25 mouse cellular contexts compared by ENCODE assay signal in genomic region chr17:31588115-31588514, GRCm38 (mm10). TPM values are rescaled to one million over a fixed set of nuclear protein-coding genes. Genes with fewer than 3 reads are reported as not detected.
DNase-seq lines count a peak whose midpoint lies in the region; ATAC-seq and TF ChIP-seq lines count a peak whose summit lies in the region.
"Had no signal": no experiment of that assay in that cellular context is flagged by ENCODE, and none has a peak within 500 bp of the region (broad histone marks: within the 10 kb centered on the region; RNA-seq: fewer than 3 reads in every experiment).

No protein-coding gene starts in this region.

- peak; percentile 58 to 77 for DNase-seq in kidney, adult 8-10 months
- no peak for DNase-seq in ES-E14 (ENCODE audit: low read depth, low spot score)
- DNase-seq in kidney, postnatal 36 days = peak; percentile 53 to 74
- no peak for DNase-seq in right cerebral cortex, postnatal 4 days
- DNase-seq in heart, adult 8-10 months (ENCODE audit: low spot score) = no peak
- DNase-seq: adrenal gland, postnatal 14 days; cerebellum, adult 9-10 months; layer of hippocampus, adult 9-11 months; left cerebral cortex, postnatal 4 days; lung, embryonic 14.5 days; lung, postnatal 36 days; midbrain, embryonic 14.5 days; right cerebral cortex, postnatal 14 days; thymus, postnatal 25 days had no signal

- in situ Hi-C loops in ES-E14 (cut with MboI; ENCODE audit: low sequenced_read_pairs in 2 of 2, unreplicated experiment in 2 of 2) = no loop called here

- WGBS in kidney, embryonic 15.5 days = 78% methylated on average over 7 of the region's 7 CpGs
- WGBS in intestine, postnatal 0 days = 40% methylated on average over 7 of the region's 7 CpGs
- 88% methylated on average over 7 of the region's 7 CpGs for WGBS in midbrain, embryonic 15.5 days

- H3K9me3 ChIP-seq in kidney, embryonic 15.5 days (replicated peaks) = no peaks in the 10 kb centered on the region
- H3K9me3 ChIP-seq in ES-E14 (ENCODE audit: control insufficient read depth, insufficient read depth, low read depth, low read length) = no peaks in the 10 kb centered on the region
- no peaks in the 10 kb centered on the region for H3K9me3 ChIP-seq in intestine, postnatal 0 days (ENCODE audit: control insufficient read depth)
- H3K9me3 ChIP-seq in midbrain, embryonic 15.5 days = no peaks in the 10 kb centered on the region
- H3K9me3 ChIP-seq: heart, embryonic 10.5 days; hindbrain, embryonic 15.5 days; limb, embryonic 15.5 days; megakaryocyte, embryonic 14.5 days; neural tube, embryonic 12.5 days had no signal

- peak; percentile 11; the same call in 1 of the 2 replicates for TF ChIP-seq CTCF in intestine, postnatal 0 days (IDR thresholded peaks at IDR 0.05; ENCODE audit: low read depth)

- H3K27me3 ChIP-seq in kidney, embryonic 15.5 days = no peaks in the 10 kb centered on the region
- no peaks in the 10 kb centered on the region for H3K27me3 ChIP-seq in intestine, postnatal 0 days (replicated peaks; ENCODE audit: control insufficient read depth, insufficient read depth, low read length)
- no peaks in the 10 kb centered on the region for H3K27me3 ChIP-seq in midbrain, embryonic 15.5 days (replicated peaks)
- H3K27me3 ChIP-seq: CH12.LX; hindbrain, embryonic 15.5 days; limb, embryonic 15.5 days; megakaryocyte, embryonic 14.5 days; neural tube, embryonic 12.5 days had no signal

- no peak overlapping the region for H3K27ac ChIP-seq in kidney, embryonic 15.5 days
- H3K27ac ChIP-seq in ES-E14 (ENCODE audit: insufficient read depth, low read depth, low read length, poor library complexity, severe bottlenecking) = peak overlapping the region; percentile 67; the same call in 1 of the 2 replicates
- H3K27ac ChIP-seq in intestine, postnatal 0 days (ENCODE audit: low read depth, low read length) = peak overlapping the region; percentile 41; the same call in 1 of the 2 replicates
- H3K27ac ChIP-seq in midbrain, embryonic 15.5 days = no peak overlapping the region
- H3K27ac ChIP-seq: heart, embryonic 10.5 days; hindbrain, embryonic 15.5 days; limb, embryonic 15.5 days; neural tube, embryonic 12.5 days had no signal

- no peak for ATAC-seq in kidney, embryonic 15.5 days (replicated peaks; ENCODE audit: low FRiP score)
- ATAC-seq in intestine, postnatal 0 days = peak; percentile 64
- ATAC-seq in midbrain, embryonic 15.5 days (replicated peaks) = no peak
- ATAC-seq: forebrain, embryonic 14.5 days had no signal

- no peaks in the 10 kb centered on the region for H3K4me1 ChIP-seq in kidney, embryonic 15.5 days
- H3K4me1 ChIP-seq in ES-E14 (ENCODE audit: control insufficient read depth in 2 of 2, insufficient read depth in 2 of 2, low read length in 2 of 2, poor library complexity in 1 of 2) = peaks cover 12 to 29% of the 10 kb centered on the region in 2 experiments; a peak in 2 of 4 replicates
- no peaks in the 10 kb centered on the region for H3K4me1 ChIP-seq in intestine, postnatal 0 days (replicated peaks; ENCODE audit: control insufficient read depth, insufficient read depth, low read length)
- H3K4me1 ChIP-seq in midbrain, embryonic 15.5 days = no peaks in the 10 kb centered on the region
- H3K4me1 ChIP-seq: hindbrain, embryonic 15.5 days had no signal

- H3K36me3 ChIP-seq in kidney, embryonic 15.5 days = peaks cover 64% of the 10 kb centered on the region
- H3K36me3 ChIP-seq in ES-E14 (ENCODE audit: control insufficient read depth, insufficient read depth, low read length, poor library complexity, severe bottlenecking) = peaks cover 19% of the 10 kb centered on the region; the same call in 1 of the 2 replicates
- peaks cover 43% of the 10 kb centered on the region for H3K36me3 ChIP-seq in intestine, postnatal 0 days (ENCODE audit: control insufficient read depth, insufficient read depth)
- H3K36me3 ChIP-seq in midbrain, embryonic 15.5 days (replicated peaks) = peaks cover 3% of the 10 kb centered on the region

- no peak overlapping the region for H3K9ac ChIP-seq in kidney, embryonic 15.5 days
- peak overlapping the region; percentile 7; the same call in 1 of the 2 replicates for H3K9ac ChIP-seq in ES-E14 (ENCODE audit: insufficient read depth, low read depth, low read length, poor library complexity, severe bottlenecking)
- H3K9ac ChIP-seq in intestine, postnatal 0 days (ENCODE audit: low read depth, low read length) = no peak overlapping the region
- H3K9ac ChIP-seq in midbrain, embryonic 15.5 days = no peak overlapping the region
- H3K9ac ChIP-seq: hindbrain, embryonic 15.5 days; limb, embryonic 15.5 days; lung, embryonic 14.5 days; neural tube, embryonic 12.5 days had no signal

- H3K4me2 ChIP-seq in kidney, embryonic 15.5 days = no peak overlapping the region
- H3K4me2 ChIP-seq in intestine, postnatal 0 days (replicated peaks; ENCODE audit: low read depth) = no peak overlapping the region
- no peak overlapping the region for H3K4me2 ChIP-seq in midbrain, embryonic 15.5 days
- H3K4me2 ChIP-seq: hindbrain, embryonic 15.5 days; limb, embryonic 15.5 days; lung, embryonic 14.5 days; neural tube, embryonic 12.5 days had no signal

- H3K4me3 ChIP-seq in kidney, embryonic 15.5 days (replicated peaks) = no peak overlapping the region
- no peak overlapping the region for H3K4me3 ChIP-seq in ES-E14 (ENCODE audit: insufficient read depth in 1 of 2, low read depth in 1 of 2, low read length in 2 of 2, poor library complexity in 1 of 2, severe bottlenecking in 1 of 2)
- no peak overlapping the region for H3K4me3 ChIP-seq in intestine, postnatal 0 days (ENCODE audit: low read depth, low read length)
- H3K4me3 ChIP-seq in midbrain, embryonic 15.5 days = no peak overlapping the region
- H3K4me3 ChIP-seq: heart, embryonic 10.5 days; hindbrain, embryonic 15.5 days; limb, embryonic 15.5 days; megakaryocyte, embryonic 14.5 days; neural tube, embryonic 12.5 days had no signal

TF ChIP-seq in ES-E14, 5 proteins besides CTCF, POLR2A, EP300 and RAD21:
- no peak for TF ChIP-seq CHD2 (IDR thresholded peaks at IDR 0.05; ENCODE audit: low read depth, low read length)
- TF ChIP-seq MAFK (IDR thresholded peaks at IDR 0.05; ENCODE audit: insufficient read depth, low read depth, low read length) = no peak
- TF ChIP-seq HCFC1 (IDR thresholded peaks at IDR 0.05; ENCODE audit: borderline replicate concordance, insufficient read depth, low read length) = no peak
- TF ChIP-seq ZNF384 (IDR thresholded peaks at IDR 0.05; ENCODE audit: low read depth, low read length) = no peak
- TF ChIP-seq ZC3H11A (IDR thresholded peaks at IDR 0.05; ENCODE audit: borderline replicate concordance, low read depth, low read length) = no peak

RNA-seq across cellular contexts. Expression of gene Pknox1, which starts 23.6 kb away (rescaled TPM):
- polyA plus RNA-seq in kidney, embryonic 15.5 days (2015; fragmentation: Nextera tagmentation; extraction: Ambion mirVana) = 36.7 and 40.5 TPM in 2 replicates
- total RNA-seq in ES-E14 (2012; rRNA removed) = 16.3 and 20.8 TPM in 2 replicates
- polyA plus RNA-seq in intestine, postnatal 0 days (2015; fragmentation: Nextera tagmentation; extraction: Ambion mirVana) = 10.3 and 11.2 TPM in 2 replicates
- 21.0 and 21.6 TPM in 2 replicates for polyA plus RNA-seq in midbrain, embryonic 15.5 days (2015; fragmentation: Nextera tagmentation; extraction: Ambion mirVana)
- total RNA-seq in heart, adult 8-10 months (2022) = 10 to 100 TPM in 2 of 4 experiments, 1 to 10 TPM in 2; 7.4 to 13.1 (median 10.4) TPM

RNA-seq across cellular contexts. Expression of gene Cbs, which starts 48.9 kb away (rescaled TPM):
- polyA plus RNA-seq in kidney, embryonic 15.5 days (2015; fragmentation: Nextera tagmentation; extraction: Ambion mirVana) = 3.1 and 3.2 TPM in 2 replicates
- 8.6 and 15.5 TPM in 2 replicates for total RNA-seq in ES-E14 (2012; rRNA removed)
- 0.09 and 0.55 TPM in 2 replicates for polyA plus RNA-seq in intestine, postnatal 0 days (2015; fragmentation: Nextera tagmentation; extraction: Ambion mirVana)
- 5.2 and 5.9 TPM in 2 replicates for polyA plus RNA-seq in midbrain, embryonic 15.5 days (2015; fragmentation: Nextera tagmentation; extraction: Ambion mirVana)
- total RNA-seq in heart, adult 8-10 months (2022) = 10 to 100 TPM in 1 of 4 experiments, 1 to 10 TPM in 3; 5.4 to 11.7 (median 7.0) TPM
- total RNA-seq: hematopoietic stem cell, adult 5-6 weeks had no signal

Comparison
In these comparisons a context has a peak if more than half of its experiments do, and no peak if none do; other contexts are left out.
1. DNase-seq: peak in kidney, adult 8-10 months (2 of 2) and kidney, postnatal 36 days (2 of 2); none in ES-E14 (single experiment), right cerebral cortex, postnatal 4 days (single experiment) and heart, adult 8-10 months (single experiment).
2. H3K27ac ChIP-seq: peak in ES-E14 (single experiment) and intestine, postnatal 0 days (single experiment); none in kidney, embryonic 15.5 days (single experiment) and midbrain, embryonic 15.5 days (single experiment).